Mouse (Mus musculus): ENCODE measurements around the gene Isl1. TPM values are rescaled to one million over a fixed set of nuclear protein-coding genes. Genes with fewer than 3 reads are reported as not detected.

Gene Isl1
- total RNA-seq, 2 experiments from 2014 or later = 3.6 to 10.5 TPM

GRCm38 (mm10) chr13:116297048-116297811 is 12.3 kb downstream of the Isl1 start:
- intact Hi-C loops (cut with DNase I) = no loop called here
- no peak for DNase-seq

GRCm38 (mm10) chr13:116295401-116295800 is 14.1 kb downstream of the Isl1 start:
- intact Hi-C loops (cut with DNase I) = no loop called here
- no peak for DNase-seq

DNA sequence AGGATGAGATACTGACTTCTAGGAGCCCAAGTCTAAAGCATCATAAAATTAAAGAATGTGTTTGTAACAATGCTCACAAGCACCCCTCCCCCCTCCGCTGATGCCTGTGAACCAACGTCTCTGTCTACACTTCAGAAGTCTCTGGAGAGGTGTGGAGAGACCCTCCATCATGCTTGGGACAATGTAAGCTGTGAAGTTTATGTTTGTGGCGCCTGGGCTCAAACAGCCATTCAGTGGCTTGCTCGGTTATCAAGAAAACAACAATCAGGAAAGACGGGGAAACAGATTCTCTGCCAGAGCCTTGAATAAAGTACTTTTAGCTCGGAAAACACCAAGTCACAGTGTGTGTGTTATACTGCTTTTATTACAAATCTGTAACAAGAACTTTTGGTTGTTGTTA is 14.8 kb downstream of the Isl1 start:
- intact Hi-C loops (cut with DNase I) = no loop called here
- no peak for DNase-seq

DNA sequence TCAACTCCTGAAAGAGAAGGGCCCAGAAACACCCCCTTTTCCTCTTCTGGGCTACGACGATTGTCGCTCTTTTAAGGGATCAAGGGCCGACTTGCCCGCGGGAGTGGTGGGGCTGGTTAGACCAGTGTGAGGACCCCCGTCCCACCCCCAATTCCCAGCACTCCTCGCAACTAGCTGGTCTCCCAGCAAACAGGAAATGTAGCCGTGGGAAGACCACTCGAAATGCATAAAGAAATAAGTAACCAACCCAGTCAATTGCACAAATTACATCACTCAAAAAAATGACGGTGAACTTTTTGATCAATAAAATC is 15.4 kb downstream of the Isl1 start:
- intact Hi-C loops (cut with DNase I) = no loop called here
- no peak for DNase-seq

DNA sequence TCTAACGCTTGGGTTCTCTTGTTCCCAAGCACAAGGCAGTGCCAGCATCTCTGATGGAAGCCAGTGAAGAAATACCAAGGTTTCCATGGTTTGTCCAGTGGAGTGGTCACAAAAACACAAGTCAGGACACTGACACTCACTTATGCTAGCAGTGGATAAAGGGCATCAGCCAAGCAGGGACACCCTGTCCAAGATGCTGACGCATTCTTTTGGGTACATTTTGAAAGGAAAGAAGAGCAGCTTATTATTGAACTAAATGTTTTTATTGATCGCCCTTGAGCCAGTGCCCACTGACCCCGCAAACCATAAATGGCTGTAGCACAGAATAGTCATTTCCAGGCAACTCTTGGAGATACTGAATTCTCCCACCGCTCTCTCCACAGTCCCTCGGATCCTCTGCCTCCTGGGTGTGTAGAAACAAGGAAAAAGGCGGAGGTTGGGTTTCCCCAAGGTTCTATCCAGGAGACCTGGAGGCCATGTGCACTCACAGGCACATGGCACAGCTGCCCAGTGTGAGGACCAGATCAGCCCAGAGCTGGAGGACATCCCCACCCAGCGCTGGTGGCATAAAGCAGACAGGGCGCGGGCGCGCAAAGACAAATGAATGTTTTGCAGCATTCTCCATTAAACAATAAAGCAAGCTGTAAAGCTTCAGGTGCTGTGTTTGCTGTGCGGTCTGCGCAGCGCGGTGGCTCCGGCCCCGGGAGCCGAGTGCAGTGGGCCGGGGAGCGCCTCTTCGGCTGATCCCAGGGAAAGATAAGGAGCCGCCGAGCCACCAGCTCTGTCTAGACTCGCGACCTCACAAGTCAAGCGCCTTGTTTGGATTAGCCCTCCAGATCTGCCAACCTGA is 16.0 kb downstream of the Isl1 start:
- DNase-seq = no peak
- intact Hi-C loops (cut with DNase I) = no loop called here

GRCm38 (mm10) chr13:116289655-116290054 is 19.8 kb downstream of the Isl1 start:
- DNase-seq = no peak
- intact Hi-C loops (cut with DNase I) = no loop called here

GRCm38 (mm10) chr13:116279207-116279772 is 30.2 kb downstream of the Isl1 start:
- intact Hi-C loops (cut with DNase I) = no loop called here
- DNase-seq = no peak

Measured in left cerebral cortex, postnatal 4 days (tissue).